ENCODE assay signal across 10 mouse cellular contexts in the genomic region with DNA sequence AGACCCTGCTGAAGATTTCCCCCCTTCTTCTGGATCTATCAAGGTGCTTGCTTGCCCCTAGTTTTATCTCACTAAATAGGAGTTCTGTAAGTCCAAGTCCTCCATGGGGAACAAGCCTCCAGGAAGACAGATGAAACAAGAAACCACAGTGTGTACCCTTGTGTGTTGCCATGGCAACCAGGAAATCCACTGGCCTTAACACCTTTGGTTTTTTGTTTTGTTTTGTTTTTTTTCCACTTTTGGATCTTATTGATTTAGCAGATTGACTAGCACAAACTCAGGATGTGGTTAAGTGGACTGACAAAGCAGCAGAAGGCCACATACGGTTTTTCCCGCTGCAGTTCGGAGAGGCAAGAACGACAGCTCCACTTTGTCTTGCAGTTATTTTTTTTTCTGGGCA. TPM values are rescaled to one million over a fixed set of nuclear protein-coding genes. Genes with fewer than 3 reads are reported as not detected.
DNase-seq lines count a peak whose midpoint lies in the region; ATAC-seq and TF ChIP-seq lines count a peak whose summit lies in the region.
"Had no signal": no experiment of that assay in that cellular context is flagged by ENCODE, and none has a peak within 500 bp of the region (broad histone marks: within the 10 kb centered on the region; RNA-seq: fewer than 3 reads in every experiment).

No protein-coding gene starts in this region.

- H3K36me3 ChIP-seq in lung, embryonic 14.5 days (ENCODE audit: insufficient read depth), result no peaks in the 10 kb centered on the region

- no peaks in the 10 kb centered on the region for H3K9me3 ChIP-seq in lung, embryonic 14.5 days (ENCODE audit: low read depth, low read length)

- 65% methylated on average over 4 of the region's 4 CpGs for WGBS in lung, embryonic 14.5 days

- no peak for TF ChIP-seq CTCF in lung, embryonic 14.5 days (IDR thresholded peaks at IDR 0.05; ENCODE audit: low read depth)

- no peak overlapping the region for H3K4me2 ChIP-seq in lung, embryonic 14.5 days

- H3K27ac ChIP-seq in lung, embryonic 14.5 days (ENCODE audit: low read depth), result no peak overlapping the region
- H3K27ac ChIP-seq: liver, embryonic 14.5 days had no signal

- H3K27me3 ChIP-seq in lung, embryonic 14.5 days (ENCODE audit: insufficient read depth, low read length), result no peaks in the 10 kb centered on the region

- no peak for ATAC-seq in lung, embryonic 14.5 days (ENCODE audit: insufficient read depth)
- ATAC-seq in neutrophil, adult 5-6 weeks (ENCODE audit: extremely low read depth, insufficient number of reproducible peaks, low FRiP score, poor library complexity, severe bottlenecking), result peak; percentile 22; the same call in 1 of the 2 replicates

- H3K4me1 ChIP-seq in lung, embryonic 14.5 days (ENCODE audit: insufficient read depth), result 0 out of 2 replicates have a peak, but pooled peaks cover 2% of the 10 kb centered on the region

- no peak overlapping the region for H3K4me3 ChIP-seq in lung, embryonic 14.5 days (ENCODE audit: low read depth, low read length)

- DNase-seq in lung, embryonic 14.5 days, result peak; percentile 24
- no peak for DNase-seq in lung, adult 18-20 months
- peak; percentile 74 for DNase-seq in T-cell, adult 2 months (ENCODE audit: low spot score)
- peak; percentile 67 for DNase-seq in hindlimb bud, embryonic 11.5 days (ENCODE audit: extremely low spot score, low read depth, low spot score)
- DNase-seq in kidney, postnatal 36 days, result no peak
- DNase-seq in liver, result no peak
- no peak for DNase-seq in spleen, postnatal 4 days (ENCODE audit: low spot score in 2 of 2)
- DNase-seq: heart, postnatal 36 days had no signal

- H3K9ac ChIP-seq in lung, embryonic 14.5 days, result no peak overlapping the region
- H3K9ac ChIP-seq: liver, embryonic 14.5 days had no signal

RNA-seq across cellular contexts. Expression of gene Cd44, which starts 27.6 kb away (rescaled TPM):
- polyA plus RNA-seq in lung, embryonic 14.5 days (2014; fragmentation: Nextera tagmentation; extraction: Ambion mirVana), result 27.8 and 31.8 TPM in 2 replicates
- 533 and 558 TPM in 2 replicates for total RNA-seq in neutrophil, adult 5-6 weeks (2017)

Comparison
In these comparisons a context has a peak if more than half of its experiments do, and no peak if none do; other contexts are left out.
1. DNase-seq: peak in lung, embryonic 14.5 days (single experiment), T-cell, adult 2 months (single experiment) and hindlimb bud, embryonic 11.5 days (single experiment); none in lung, adult 18-20 months (0 of 2), kidney, postnatal 36 days (0 of 2), liver (single experiment) and spleen, postnatal 4 days (0 of 2).